22 mouse cellular contexts compared by ENCODE assay signal in the genomic region with DNA sequence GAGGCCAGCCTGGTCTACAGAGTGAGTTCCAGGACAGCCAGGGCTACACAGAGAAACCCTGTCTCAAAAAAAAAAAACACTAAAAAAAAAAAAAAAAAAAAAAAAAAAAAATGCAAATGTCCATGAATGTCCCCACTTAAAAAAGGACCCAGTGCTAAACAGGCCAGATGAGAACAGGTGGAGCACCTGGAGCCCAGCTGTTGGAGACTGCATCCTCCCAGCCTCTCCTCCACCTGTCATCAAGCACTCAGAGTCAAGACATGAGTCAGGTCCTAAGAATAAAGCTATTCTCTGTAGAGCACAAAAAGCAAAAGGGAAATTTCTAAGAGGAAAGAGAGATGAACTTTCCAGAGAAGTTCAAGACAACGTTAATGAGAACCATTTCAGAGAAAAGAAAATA. TPM values are rescaled to one million over a fixed set of nuclear protein-coding genes. Genes with fewer than 3 reads are reported as not detected.
DNase-seq lines count a peak whose midpoint lies in the region; TF ChIP-seq lines count a peak whose summit lies in the region.
"Had no signal": no experiment of that assay in that cellular context is flagged by ENCODE, and none has a peak within 500 bp of the region (broad histone marks: within the 10 kb centered on the region; RNA-seq: fewer than 3 reads in every experiment).

No protein-coding gene starts in this region.

- no peaks in the 10 kb centered on the region for H3K9me3 ChIP-seq in ES-E14 (ENCODE audit: control insufficient read depth, insufficient read depth, low read depth, low read length)
- H3K9me3 ChIP-seq in forebrain, embryonic 10.5 days, result no peaks in the 10 kb centered on the region
- H3K9me3 ChIP-seq: embryonic facial prominence, embryonic 13.5 days; embryonic facial prominence, embryonic 15.5 days; forebrain, embryonic 13.5 days; forebrain, embryonic 15.5 days had no signal

- peaks cover 0 to 4% of the 10 kb centered on the region in 2 experiments; a peak in 2 of 4 replicates for H3K4me1 ChIP-seq in ES-E14 (ENCODE audit: control insufficient read depth in 2 of 2, insufficient read depth in 2 of 2, low read length in 2 of 2, poor library complexity in 1 of 2)
- H3K4me1 ChIP-seq in forebrain, embryonic 10.5 days, result no peaks in the 10 kb centered on the region
- H3K4me1 ChIP-seq: embryonic facial prominence, embryonic 15.5 days; forebrain, embryonic 13.5 days; forebrain, embryonic 15.5 days had no signal

- no peak overlapping the region for H3K4me3 ChIP-seq in ES-E14 (ENCODE audit: insufficient read depth in 1 of 2, low read depth in 1 of 2, low read length in 2 of 2, poor library complexity in 1 of 2, severe bottlenecking in 1 of 2)
- no peak overlapping the region for H3K4me3 ChIP-seq in forebrain, embryonic 10.5 days
- H3K4me3 ChIP-seq: embryonic facial prominence, embryonic 13.5 days; embryonic facial prominence, embryonic 15.5 days; erythroblast, embryonic 14.5 days; forebrain, embryonic 13.5 days; forebrain, embryonic 15.5 days had no signal

- peaks cover 20% of the 10 kb centered on the region for H3K36me3 ChIP-seq in ES-E14 (ENCODE audit: control insufficient read depth, insufficient read depth, low read length, poor library complexity, severe bottlenecking)
- peaks cover 88% of the 10 kb centered on the region for H3K36me3 ChIP-seq in forebrain, embryonic 10.5 days (replicated peaks)

- in situ Hi-C loops in ES-E14 (cut with MboI; ENCODE audit: low sequenced_read_pairs in 2 of 2, unreplicated experiment in 2 of 2), result no loop called here

- H3K27me3 ChIP-seq in forebrain, embryonic 10.5 days (ENCODE audit: poor library complexity, severe bottlenecking), result no peaks in the 10 kb centered on the region
- H3K27me3 ChIP-seq: embryonic facial prominence, embryonic 13.5 days; embryonic facial prominence, embryonic 15.5 days; forebrain, embryonic 13.5 days; forebrain, embryonic 15.5 days had no signal

- H3K9ac ChIP-seq in ES-E14 (ENCODE audit: insufficient read depth, low read depth, low read length, poor library complexity, severe bottlenecking), result no peak overlapping the region
- H3K9ac ChIP-seq: embryonic facial prominence, embryonic 13.5 days; embryonic facial prominence, embryonic 15.5 days; forebrain, embryonic 13.5 days; forebrain, embryonic 15.5 days; forebrain, postnatal 0 days had no signal

- no peak overlapping the region for H3K27ac ChIP-seq in ES-E14 (ENCODE audit: insufficient read depth, low read depth, low read length, poor library complexity, severe bottlenecking)
- H3K27ac ChIP-seq in forebrain, embryonic 10.5 days, result no peak overlapping the region
- H3K27ac ChIP-seq: embryonic facial prominence, embryonic 13.5 days; embryonic facial prominence, embryonic 15.5 days; forebrain, embryonic 13.5 days; forebrain, embryonic 15.5 days had no signal

- WGBS in forebrain, embryonic 10.5 days, result 90% methylated on average over 1 of the region's 1 CpGs

- DNase-seq in A20 (ENCODE audit: low read depth, low spot score) (peak; percentile 88), ES-E14 (ENCODE audit: low read depth, low spot score) (no peak)
- DNase-seq in brain, adult 2 months (ENCODE audit: low read depth, low spot score), result peak; percentile 35
- no peak for DNase-seq in forebrain, embryonic 10.5 days (ENCODE audit: extremely low spot score, low spot score)
- no peak for DNase-seq in retina, embryonic 14.5 days (ENCODE audit: low spot score)
- no peak for DNase-seq in T-cell, adult 2 months (ENCODE audit: low spot score)
- DNase-seq: adrenal gland, adult 8-10 months; adrenal gland, postnatal 14 days; adrenal gland, postnatal 36 days; cerebellum, adult 11 months; cerebellum, adult 18-20 months; cerebellum, adult 8-10 months; cerebellum, adult 9-11 months; cerebellum, postnatal 14 days; cerebellum, postnatal 36 days; embryo, embryonic 11 days; forebrain, postnatal 0 days had no signal

TF ChIP-seq in ES-E14, 5 proteins besides CTCF, POLR2A, EP300 and RAD21:
- TF ChIP-seq ZNF384 (IDR thresholded peaks at IDR 0.05; ENCODE audit: low read depth, low read length) (peak; percentile 75), HCFC1 (IDR thresholded peaks at IDR 0.05; ENCODE audit: borderline replicate concordance, insufficient read depth, low read length) (no peak)
TF ChIP-seq in ES-E14: peak in this region for 1.

RNA-seq across cellular contexts. Expression of gene Fam120a, which starts 23.2 kb away (rescaled TPM):
- 111 and 135 TPM in 2 replicates for total RNA-seq in ES-E14 (2012; rRNA removed)
- 13.7 and 14.5 TPM in 2 replicates for polyA plus RNA-seq in forebrain, embryonic 10.5 days (2016; fragmentation: Nextera tagmentation; extraction: Ambion mirVana)

Comparison
In these comparisons a context has a peak if more than half of its experiments do, and no peak if none do; other contexts are left out.
1. DNase-seq: peak in A20 (single experiment) and brain, adult 2 months (single experiment); none in ES-E14 (single experiment), forebrain, embryonic 10.5 days (single experiment), retina, embryonic 14.5 days (single experiment) and T-cell, adult 2 months (single experiment).